Mouse (Mus musculus): ENCODE results near the gene Rps23. TPM values are rescaled to one million over a fixed set of nuclear protein-coding genes. Genes with fewer than 3 reads are reported as not detected.

Gene Rps23
- polyA plus RNA-seq, 1 experiment: 333 TPM

DNA sequence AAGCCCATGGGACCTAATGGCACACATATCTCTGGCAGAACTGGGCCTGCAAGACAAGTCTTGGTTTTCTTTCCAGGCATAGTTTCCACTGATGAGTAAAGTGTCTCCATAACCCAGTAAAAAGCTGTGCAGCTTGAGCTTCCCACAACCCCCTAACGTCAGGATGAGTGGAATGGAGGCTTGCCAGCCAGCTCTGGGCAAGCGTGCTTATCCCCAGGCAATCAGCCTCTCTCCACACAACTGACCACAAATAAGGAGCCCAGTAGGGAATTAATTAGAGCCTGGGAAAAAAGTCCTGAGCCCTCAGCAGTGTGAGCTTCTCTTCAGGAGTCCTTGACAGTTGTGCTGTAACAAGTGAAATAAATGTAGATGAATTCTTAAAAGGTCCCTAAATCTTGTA, 26.7 kb upstream of the Rps23 start:
- no peak overlapping the region for H3K27ac ChIP-seq (ENCODE audit: control insufficient read depth, insufficient read depth, low read length)
- 85% methylated on average over 2 of the region's 2 CpGs for WGBS
- no peaks in the 10 kb centered on the region for H3K4me1 ChIP-seq (replicated peaks; ENCODE audit: control insufficient read depth, insufficient read depth, low read length)
- DNase-seq: no peak
- no peaks in the 10 kb centered on the region for H3K36me3 ChIP-seq (ENCODE audit: control insufficient read depth, insufficient read depth, low read length)
- TF ChIP-seq POLR2A (IDR thresholded peaks at IDR 0.05; ENCODE audit: control insufficient read depth, extremely low read depth, insufficient read depth, low read length, poor library complexity): no peak
- H3K27me3 ChIP-seq (ENCODE audit: control insufficient read depth, insufficient read depth, low read length): no peaks in the 10 kb centered on the region
- no peak overlapping the region for H3K4me3 ChIP-seq (ENCODE audit: control insufficient read depth, insufficient read depth, low read length)

DNA sequence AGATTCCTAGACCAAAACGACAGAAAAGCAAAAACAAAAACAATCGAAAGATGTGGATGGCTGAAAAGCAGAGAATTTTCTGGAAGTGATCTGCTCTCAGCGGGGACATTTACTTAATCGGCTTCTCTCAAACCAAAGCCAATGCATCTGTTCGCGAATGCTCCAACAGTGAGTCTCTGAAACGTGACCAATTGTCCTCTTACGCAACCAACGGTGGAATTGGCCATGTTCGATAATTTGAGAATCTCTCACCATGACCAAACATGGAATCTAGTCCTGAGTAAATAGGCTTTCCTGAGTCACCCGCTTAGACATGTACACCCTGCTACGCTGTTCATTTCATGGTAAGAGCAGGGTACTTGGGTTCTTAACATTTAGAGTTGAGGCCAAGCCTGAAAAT, 25.9 kb upstream of the Rps23 start:
- 96% methylated on average over 12 of the region's 12 CpGs for WGBS

DNA sequence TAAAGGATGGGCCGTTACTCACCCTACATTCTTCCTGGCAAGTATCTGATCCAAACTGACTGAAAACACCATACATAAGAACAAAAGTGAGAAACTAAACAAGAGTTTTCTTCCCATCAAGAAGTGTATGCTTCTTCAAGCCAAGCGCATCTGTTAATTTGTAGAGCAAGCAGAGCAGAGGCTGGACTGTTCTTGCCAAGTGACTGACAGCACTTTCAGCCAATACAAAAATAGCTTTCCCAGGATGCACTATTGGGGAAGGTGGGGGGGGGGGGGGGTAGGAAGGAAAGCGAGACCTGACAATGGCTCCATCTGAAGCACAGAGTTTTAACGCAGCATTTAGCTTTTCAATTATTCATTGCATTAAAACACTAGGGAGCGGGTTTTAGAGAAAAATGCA, 17.6 kb upstream of the Rps23 start, which contains the start of gene Atp6ap1l:
Gene Atp6ap1l, minus strand, starts transcription at position 180 of the 400 bp plus-strand sequence.
- DNase-seq: no peak
- Histone ChIP-seq H3K4me3 (ENCODE audit: control insufficient read depth, insufficient read depth, low read length) (no peak within 1 kb of the TSS), H3K4me1 (replicated peaks; ENCODE audit: control insufficient read depth, insufficient read depth, low read length) (no peaks in the 10 kb centered on the region), H3K36me3 (ENCODE audit: control insufficient read depth, insufficient read depth, low read length) (no peaks in the 10 kb centered on the region), H3K27me3 (ENCODE audit: control insufficient read depth, insufficient read depth, low read length) (no peaks in the 10 kb centered on the region), H3K27ac (ENCODE audit: control insufficient read depth, insufficient read depth, low read length) (no peak within 1 kb of the TSS)
- TF ChIP-seq POLR2A (IDR thresholded peaks at IDR 0.05; ENCODE audit: control insufficient read depth, extremely low read depth, insufficient read depth, low read length, poor library complexity) (no peak), CTCF (IDR thresholded peaks at IDR 0.05; ENCODE audit: borderline replicate concordance, control insufficient read depth, extremely low read depth, insufficient read depth, low read length, poor library complexity) (no peak)
- WGBS: 95% methylated on average over 5 of the region's 5 CpGs

More for the DNA sequence above, 25.9 kb upstream of the Rps23 start:
- H3K27ac ChIP-seq (ENCODE audit: control insufficient read depth, insufficient read depth, low read length): no peak overlapping the region
- H3K27me3 ChIP-seq (ENCODE audit: control insufficient read depth, insufficient read depth, low read length): no peaks in the 10 kb centered on the region
- no peak overlapping the region for H3K4me3 ChIP-seq (ENCODE audit: control insufficient read depth, insufficient read depth, low read length)
- DNase-seq: no peak
- H3K36me3 ChIP-seq (ENCODE audit: control insufficient read depth, insufficient read depth, low read length): no peaks in the 10 kb centered on the region
- TF ChIP-seq POLR2A (IDR thresholded peaks at IDR 0.05; ENCODE audit: control insufficient read depth, extremely low read depth, insufficient read depth, low read length, poor library complexity) (no peak), CTCF (IDR thresholded peaks at IDR 0.05; ENCODE audit: borderline replicate concordance, control insufficient read depth, extremely low read depth, insufficient read depth, low read length, poor library complexity) (no peak)
- H3K4me1 ChIP-seq (replicated peaks; ENCODE audit: control insufficient read depth, insufficient read depth, low read length): no peaks in the 10 kb centered on the region

DNA sequence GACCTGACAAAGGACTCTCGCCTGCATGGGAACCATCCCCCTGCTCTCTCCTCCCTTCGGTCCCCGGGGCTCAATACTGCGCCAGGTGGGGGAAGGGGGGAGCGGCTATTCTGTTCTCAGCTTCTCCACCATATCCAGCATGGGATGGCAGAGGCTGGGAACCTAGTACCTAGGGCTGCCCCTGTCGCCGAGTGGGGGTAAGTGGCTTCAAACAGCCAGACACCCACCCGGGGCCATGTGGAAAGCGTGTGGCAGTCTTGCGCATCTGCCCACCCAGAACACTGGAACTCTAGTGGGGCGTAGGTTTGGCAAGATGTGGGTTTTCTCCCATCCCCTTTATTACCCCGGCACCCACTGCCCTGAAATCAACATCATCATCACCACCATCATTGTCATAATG, 15.4 kb upstream of the Rps23 start:
- DNase-seq: no peak
- 97% methylated on average over 12 of the region's 12 CpGs for WGBS

DNA sequence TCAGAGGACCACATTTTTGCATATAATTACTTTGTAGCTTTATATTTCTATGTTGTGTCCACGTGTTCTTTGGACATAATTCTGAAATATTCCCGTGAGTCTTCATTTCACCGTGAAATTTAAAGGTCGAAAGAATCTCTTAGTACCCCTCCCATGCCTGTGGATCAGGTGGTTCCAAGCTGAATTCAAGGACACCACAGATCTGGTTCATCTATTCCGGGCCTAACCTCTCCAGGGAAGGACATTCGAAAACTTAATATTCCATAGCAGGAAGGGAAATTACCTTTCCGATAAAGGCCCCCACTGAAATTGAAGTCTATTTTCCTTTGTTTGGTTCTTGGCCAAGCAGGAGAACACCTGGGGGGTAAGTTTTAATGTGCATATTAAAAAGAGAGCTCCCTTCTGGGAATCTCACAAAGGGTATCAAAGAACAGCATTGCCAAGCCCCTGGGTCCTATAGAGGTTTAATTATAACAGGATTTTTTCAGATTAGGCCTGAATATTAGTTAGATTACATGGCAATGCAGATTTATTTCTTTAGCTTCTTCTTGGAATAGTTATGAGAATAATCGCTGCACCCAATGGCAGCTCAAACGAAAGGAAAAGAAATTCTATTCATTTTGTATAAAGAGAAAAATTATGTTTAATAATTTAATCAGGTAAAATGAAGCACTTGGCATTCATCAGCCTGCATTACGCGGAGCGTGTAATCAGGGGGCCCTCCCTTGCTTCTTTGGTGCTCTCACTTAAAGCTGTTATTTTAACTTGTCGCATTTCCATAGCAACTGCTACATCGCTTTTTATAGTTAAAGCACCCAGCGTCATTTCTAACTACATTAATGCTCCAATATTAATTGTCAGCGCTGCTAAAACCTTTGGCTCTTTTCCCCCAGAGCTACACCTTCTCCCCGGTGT, 9.7 kb upstream of the Rps23 start:
- H3K27me3 ChIP-seq (ENCODE audit: control insufficient read depth, insufficient read depth, low read length): no peaks in the 10 kb centered on the region
- 95% methylated on average over 17 of the region's 17 CpGs for WGBS
- TF ChIP-seq POLR2A (IDR thresholded peaks at IDR 0.05; ENCODE audit: control insufficient read depth, extremely low read depth, insufficient read depth, low read length, poor library complexity) (no peak), CTCF (IDR thresholded peaks at IDR 0.05; ENCODE audit: borderline replicate concordance, control insufficient read depth, extremely low read depth, insufficient read depth, low read length, poor library complexity) (no peak)
- DNase-seq: no peak
- no peaks in the 10 kb centered on the region for H3K36me3 ChIP-seq (ENCODE audit: control insufficient read depth, insufficient read depth, low read length)
- no peaks in the 10 kb centered on the region for H3K4me1 ChIP-seq (replicated peaks; ENCODE audit: control insufficient read depth, insufficient read depth, low read length)
- no peak overlapping the region for H3K27ac ChIP-seq (ENCODE audit: control insufficient read depth, insufficient read depth, low read length)
- H3K4me3 ChIP-seq (ENCODE audit: control insufficient read depth, insufficient read depth, low read length): no peak overlapping the region

More for the DNA sequence above, 15.4 kb upstream of the Rps23 start:
- H3K27me3 ChIP-seq (ENCODE audit: control insufficient read depth, insufficient read depth, low read length): no peaks in the 10 kb centered on the region
- no peaks in the 10 kb centered on the region for H3K36me3 ChIP-seq (ENCODE audit: control insufficient read depth, insufficient read depth, low read length)
- H3K4me3 ChIP-seq (ENCODE audit: control insufficient read depth, insufficient read depth, low read length): no peak overlapping the region
- TF ChIP-seq POLR2A (IDR thresholded peaks at IDR 0.05; ENCODE audit: control insufficient read depth, extremely low read depth, insufficient read depth, low read length, poor library complexity): no peak
- TF ChIP-seq CTCF (IDR thresholded peaks at IDR 0.05; ENCODE audit: borderline replicate concordance, control insufficient read depth, extremely low read depth, insufficient read depth, low read length, poor library complexity): no peak
- no peak overlapping the region for H3K27ac ChIP-seq (ENCODE audit: control insufficient read depth, insufficient read depth, low read length)
- H3K4me1 ChIP-seq (replicated peaks; ENCODE audit: control insufficient read depth, insufficient read depth, low read length): no peaks in the 10 kb centered on the region

DNA sequence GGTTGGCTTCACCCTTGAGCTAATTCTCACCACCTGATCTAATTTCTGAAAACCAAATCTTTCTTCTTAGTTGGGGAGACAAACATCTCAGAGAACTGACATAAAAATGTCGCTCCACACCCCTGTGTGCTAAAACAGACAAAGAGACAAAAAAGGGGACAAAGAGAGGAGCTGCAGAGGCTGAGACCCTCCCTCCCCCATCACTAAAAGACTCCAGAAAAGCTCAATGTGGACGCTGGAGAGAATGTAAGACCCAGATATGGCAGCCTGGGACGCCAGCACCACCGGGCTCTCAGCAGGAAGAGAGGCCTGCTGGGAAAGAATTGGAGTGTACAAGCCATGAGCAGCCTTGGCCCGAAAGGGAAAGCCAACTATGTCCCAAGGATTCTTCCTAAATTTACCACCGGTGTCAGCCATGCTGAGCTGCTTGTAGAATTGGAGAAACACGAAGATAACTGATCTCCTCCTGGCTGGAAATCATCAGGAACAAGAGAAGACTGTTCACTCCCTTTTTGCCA, 9.0 kb upstream of the Rps23 start:
- no peak for DNase-seq
- Histone ChIP-seq H3K4me1 (replicated peaks; ENCODE audit: control insufficient read depth, insufficient read depth, low read length) (no peaks in the 10 kb centered on the region), H3K27ac (ENCODE audit: control insufficient read depth, insufficient read depth, low read length) (no peak overlapping the region), H3K36me3 (ENCODE audit: control insufficient read depth, insufficient read depth, low read length) (no peaks in the 10 kb centered on the region), H3K4me3 (ENCODE audit: control insufficient read depth, insufficient read depth, low read length) (no peak overlapping the region), H3K27me3 (ENCODE audit: control insufficient read depth, insufficient read depth, low read length) (no peaks in the 10 kb centered on the region)
- TF ChIP-seq POLR2A (IDR thresholded peaks at IDR 0.05; ENCODE audit: control insufficient read depth, extremely low read depth, insufficient read depth, low read length, poor library complexity): no peak
- no peak for TF ChIP-seq CTCF (IDR thresholded peaks at IDR 0.05; ENCODE audit: borderline replicate concordance, control insufficient read depth, extremely low read depth, insufficient read depth, low read length, poor library complexity)
- 87% methylated on average over 7 of the region's 7 CpGs for WGBS

Data from thymus, adult 2 months (tissue).